Mouse (Mus musculus) kidney, adult 2 months (tissue): ENCODE data around the gene Atp11a.

ENCODE experiments used
- CTCF ChIP-seq: fragments of 200-500 bp; conservative IDR thresholded peaks from 2 replicates; pipeline ENCODE4 v1.5.1; 2011; ENCODE audit warnings: low read depth, mild to moderate bottlenecking, control low read depth, low read length, moderate library complexity, mixed read lengths; ENCODE audit not compliant: insufficient read depth, insufficient read length
- POLR2A ChIP-seq: fragments of 200-500 bp; IDR thresholded peaks from one replicate; pipeline ENCODE4 v1.6.1; 2011; ENCODE audit warnings: low read depth, low read length, control low read depth

DNA sequence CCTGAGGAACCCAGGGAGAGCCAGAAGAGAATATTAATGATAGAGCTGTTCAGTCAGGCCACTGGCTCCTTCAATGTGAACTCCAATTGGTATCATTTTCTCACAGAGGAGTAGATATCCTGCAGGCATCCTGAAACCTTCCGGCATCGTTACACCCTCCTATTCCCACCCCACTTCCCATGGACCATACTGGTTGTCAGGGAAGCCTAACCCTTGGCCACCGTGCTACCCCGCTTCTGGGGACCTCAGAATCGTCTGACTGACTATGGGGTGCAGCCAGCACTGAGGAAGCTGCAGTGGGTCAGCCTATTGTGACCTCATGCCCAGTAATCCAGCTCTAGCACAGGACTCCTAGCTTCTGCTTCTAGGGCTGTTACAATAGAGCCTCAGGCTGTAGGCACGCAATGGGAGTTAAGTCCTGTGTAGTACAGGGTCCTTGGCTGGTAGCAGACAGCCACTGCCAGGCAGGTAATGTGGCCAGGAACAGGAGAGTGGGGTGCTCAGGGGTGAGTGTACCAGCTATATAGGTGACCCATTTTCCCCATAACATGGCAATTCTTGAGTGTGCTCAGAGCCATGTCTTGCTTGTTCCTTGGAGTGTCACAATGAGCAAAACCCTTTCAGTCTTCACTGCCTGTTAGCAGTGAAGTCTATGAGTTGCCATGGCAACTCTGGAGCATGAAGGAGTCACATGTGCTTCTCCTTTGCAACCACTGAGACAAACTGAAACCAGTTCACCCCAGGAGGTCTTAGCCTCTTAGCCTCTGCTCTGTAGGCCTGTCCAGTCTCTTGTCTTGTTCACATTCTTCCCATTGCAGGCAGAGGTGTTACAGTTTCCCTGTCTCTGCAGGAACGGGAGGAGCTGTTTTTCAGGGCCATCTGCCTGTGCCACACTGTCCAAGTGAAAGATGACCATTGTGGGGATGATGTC, 75.1 kb downstream of the Atp11a start:
- TF ChIP-seq CTCF (no peak), POLR2A (no peak)
